Mouse (Mus musculus) liver, adult 2 months (tissue): ENCODE results near the gene Olfr109.

Source experiments
- CTCF ChIP-seq: fragments of 200-500 bp; IDR thresholded peaks from 2 replicates; pipeline ENCODE4 v1.5.1; 2011; ENCODE audit warnings: low read depth, low read length, control low read depth
- POLR2A ChIP-seq: fragments of 200-500 bp; IDR thresholded peaks from 2 replicates; pipeline ENCODE4 v1.6.1; 2011; ENCODE audit warnings: low read length, control low read depth; ENCODE audit not compliant: insufficient read depth; ENCODE audit errors: extremely low read depth

DNA sequence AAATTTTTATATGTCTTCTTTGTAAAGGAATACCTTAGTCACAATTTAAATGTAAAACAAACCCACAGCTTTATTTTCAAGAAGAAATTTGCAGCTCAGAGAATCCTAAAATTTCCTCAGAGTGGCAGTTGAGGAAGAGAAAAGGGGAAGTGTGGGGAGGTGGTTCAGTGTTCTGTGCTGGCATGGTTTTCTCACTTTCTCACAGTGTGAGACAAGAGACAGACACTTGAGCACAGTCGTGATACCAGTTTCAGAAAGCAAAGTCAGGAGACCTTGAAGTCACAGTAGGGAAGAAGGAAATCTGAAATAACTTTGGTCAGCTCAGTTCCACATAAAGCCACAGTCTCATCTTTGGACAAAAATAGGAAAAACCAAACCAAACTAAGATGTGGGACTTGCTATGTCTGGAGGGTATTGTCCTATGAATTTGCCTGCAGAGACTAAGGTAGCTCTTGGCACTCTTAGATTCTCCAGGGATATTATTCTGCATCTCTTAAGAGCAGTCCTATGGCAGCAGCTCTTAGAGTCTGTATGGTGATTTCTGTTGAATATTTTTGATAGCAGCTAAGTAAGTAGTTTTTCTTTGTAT lies 33.3 kb downstream of the Olfr109 start, which contains the start of gene Olfr110:
- TF ChIP-seq CTCF (no peak), POLR2A (no peak)
